Mouse (Mus musculus) lung, adult 2 months (tissue): ENCODE measurements around the gene Spg7. TPM values are rescaled to one million over a fixed set of nuclear protein-coding genes. Genes with fewer than 3 reads are reported as not detected.
"Not testable (repeated sequence)": the region's sequence is repeated elsewhere in the genome, so short reads cannot be mapped to it uniquely, and the experiment has no call there.

Experiments used
- DNase-seq: peaks from one replicate; pipeline ENCODE4 v3.0.0; 2022
- H3K4me1 ChIP-seq: fragments of 200-500 bp; 2 replicates; pipeline ENCODE4 v1.6.1; 2011; ENCODE audit warnings: low read length; ENCODE audit not compliant: control insufficient read depth, insufficient read depth
- H3K4me3 ChIP-seq: fragments of 200-500 bp; replicated peaks from 2 replicates; pipeline ENCODE3; 2011; ENCODE audit warnings: low read depth, mild to moderate bottlenecking, control low read depth, low read length; ENCODE audit errors: extremely low read depth
- CTCF ChIP-seq: fragments of 200-500 bp; IDR thresholded peaks from 2 replicates; pipeline ENCODE4 v1.5.1; 2011; ENCODE audit warnings: mild to moderate bottlenecking, low read length, control low read depth; ENCODE audit not compliant: insufficient read depth
- POLR2A ChIP-seq: fragments of 200-500 bp; IDR thresholded peaks from 2 replicates; pipeline ENCODE4 v1.6.1; 2011; ENCODE audit warnings: low read depth, mild to moderate bottlenecking, control low read depth, low read length, borderline replicate concordance; ENCODE audit errors: extremely low read depth
- WGBS: fragments of 180-500 bp; shearing (Covaris S2); methylation state at CpG from one replicate; pipeline ENCODE4 v1.1.7; 2018; 5-methylcytosine and 5-hydroxymethylcytosine counted together
- polyA plus RNA-seq: library from polyadenylated mRNA; depleted of rRNA; stranded (reverse); fragments of >200 nt; gene quantifications from 2 replicates; pipeline ENCODE4 v1.2.3, GENCODE M21; 2012

Gene Spg7
- polyA plus RNA-seq, 1 experiment, result 71.1 TPM

- WGBS, result 1% methylated on average over 66 of the region's 71 CpGs
- TF ChIP-seq POLR2A (peak; percentile 52; the same call in 1 of the 2 replicates), CTCF (no peak)
- peak; percentile 67 for DNase-seq
- H3K4me1 ChIP-seq, result peaks cover 25% of the 10 kb centered on the region
- H3K4me3 ChIP-seq, result peak overlapping the region; percentile 87
Observed at GRCm38 (mm10) chr8:123041008-123041773, 21.6 kb upstream of the Spg7 start.

GRCm38 (mm10) chr8:123041774-123042105 is 21.0 kb upstream of the Spg7 start:
- no peak for DNase-seq
- Histone ChIP-seq H3K4me1 (peaks cover 24% of the 10 kb centered on the region), H3K4me3 (peak overlapping the region; percentile 87)
- TF ChIP-seq POLR2A (no peak), CTCF (no peak)
- WGBS, result under 1% methylated on average over 58 of the region's 60 CpGs

- TF ChIP-seq POLR2A (peak; percentile 99), CTCF (no peak)
- DNase-seq, result peak; percentile 99
- H3K4me1 ChIP-seq, result peaks cover 18% of the 10 kb centered on the region
- H3K4me3 ChIP-seq, result peak within 1 kb of the TSS; percentile 87
- under 1% methylated on average over 91 of the region's 91 CpGs for WGBS
Observed at GRCm38 (mm10) chr8:123042158-123042973, 20.4 kb upstream of the Spg7 start, which contains the start of gene Ankrd11. Gene Ankrd11, minus strand, starts transcription at chr8:123042277.

GRCm38 (mm10) chr8:123042974-123043625 is 19.6 kb upstream of the Spg7 start:
- Histone ChIP-seq H3K4me3 (peak overlapping the region; percentile 80), H3K4me1 (peaks cover 15% of the 10 kb centered on the region)
- TF ChIP-seq CTCF (no peak), POLR2A (no peak)
- 6% methylated on average over 22 of the region's 22 CpGs for whole genome bisulfite sequencing
- no peak for DNase-seq

- TF ChIP-seq POLR2A (no peak), CTCF (no peak)
- H3K4me1 ChIP-seq, result peaks cover 15% of the 10 kb centered on the region
- WGBS, result 48% methylated on average over 3 of the region's 3 CpGs
- no peak overlapping the region for H3K4me3 ChIP-seq
- DNase-seq, result no peak
Observed at GRCm38 (mm10) chr8:123043941-123044340, 18.8 kb upstream of the Spg7 start.

- H3K4me1 ChIP-seq, DNase-seq, H3K4me3 ChIP-seq: not testable (repeated sequence)
- 92% methylated on average over 23 of the region's 23 CpGs for WGBS
Observed at GRCm38 (mm10) chr8:123044743-123045425, 17.9 kb upstream of the Spg7 start.

- DNase-seq, result no peak
- TF ChIP-seq CTCF (no peak), POLR2A (no peak)
- Histone ChIP-seq H3K4me3 (no peak overlapping the region), H3K4me1 (no peaks in the 10 kb centered on the region)
- 72% methylated on average over 4 of the region's 4 CpGs for WGBS
Observed at GRCm38 (mm10) chr8:123046706-123047105, 16.0 kb upstream of the Spg7 start.

GRCm38 (mm10) chr8:123047827-123048226 is 14.9 kb upstream of the Spg7 start:
- DNase-seq, result no peak
- Histone ChIP-seq H3K4me3 (no peak overlapping the region), H3K4me1 (no peaks in the 10 kb centered on the region)
- WGBS, result 83% methylated on average over 7 of the region's 7 CpGs
- TF ChIP-seq CTCF, result no peak
- no peak for TF ChIP-seq POLR2A

GRCm38 (mm10) chr8:123048402-123048801 is 14.3 kb upstream of the Spg7 start:
- no peak for DNase-seq
- 73% methylated on average over 7 of the region's 7 CpGs for WGBS
- no peak overlapping the region for H3K4me3 ChIP-seq

More at GRCm38 (mm10) chr8:123048402-123048801, 14.3 kb upstream of the Spg7 start:
- H3K4me1 ChIP-seq, result no peaks in the 10 kb centered on the region
- TF ChIP-seq CTCF (no peak), POLR2A (no peak)
